Mouse (Mus musculus) lung, embryonic 14.5 days (tissue): ENCODE results near the gene Isy1. TPM values are rescaled to one million over a fixed set of nuclear protein-coding genes. Genes with fewer than 3 reads are reported as not detected.

Experiments
- ATAC-seq: fragments of 200-750 bp; cut with Nextera tagmentation; 2 replicates; pipeline ENCODE4 v1.8.0; 2017; ENCODE audit warnings: mild to moderate bottlenecking, moderate TSS enrichment, moderate library complexity; ENCODE audit not compliant: insufficient read depth
- DNase-seq: peaks from one replicate; pipeline ENCODE4 v3.0.0-alpha.2; 2015
- H3K27ac ChIP-seq: fragments of 300-500 bp; sonication (generic); 2 replicates; pipeline ENCODE4 v1.5.1; 2014; ENCODE audit warnings: low read depth, mild to moderate bottlenecking, moderate library complexity
- H3K27me3 ChIP-seq: fragments of 300-500 bp; sonication (generic); 2 replicates; pipeline ENCODE4 v1.6.1; 2014; ENCODE audit warnings: low read length, control low read depth; ENCODE audit not compliant: insufficient read depth
- H3K36me3 ChIP-seq: fragments of 300-500 bp; sonication (generic); 2 replicates; pipeline ENCODE4 v1.6.1; 2014; ENCODE audit warnings: control low read depth; ENCODE audit not compliant: insufficient read depth
- H3K4me1 ChIP-seq: fragments of 300-500 bp; sonication (generic); 2 replicates; pipeline ENCODE4 v1.6.1; 2014; ENCODE audit warnings: antibody characterized with exemption, control low read depth; ENCODE audit not compliant: insufficient read depth
- H3K4me2 ChIP-seq: fragments of 300-500 bp; sonication (generic); 2 replicates; pipeline ENCODE4 v1.6.1; 2014; ENCODE audit warnings: mild to moderate bottlenecking
- H3K4me3 ChIP-seq: fragments of 300-500 bp; sonication (generic); 2 replicates; pipeline ENCODE4 v1.5.1; 2014; ENCODE audit warnings: low read depth, low read length
- H3K9ac ChIP-seq: fragments of 300-500 bp; sonication (generic); 2 replicates; pipeline ENCODE4 v1.6.1; 2014
- H3K9me3 ChIP-seq: fragments of 300-500 bp; sonication (generic); 2 replicates; pipeline ENCODE4 v1.6.1; 2016; ENCODE audit warnings: low read depth, low read length, control low read depth
- CTCF ChIP-seq: IDR thresholded peaks from 2 replicates; pipeline ENCODE4 v1.5.1; 2016; ENCODE audit warnings: antibody characterized with exemption, low read depth
- WGBS: fragments of 180-500 bp; shearing (Covaris S2); extraction: QIAGEN DNeasy Blood & Tissue Kit; methylation state at CpG from one replicate; pipeline ENCODE4 v1.1.7; 2014; 5-methylcytosine and 5-hydroxymethylcytosine counted together
- polyA plus RNA-seq: library from polyadenylated mRNA; unstranded; fragments of >200 nt; fragmentation: Nextera tagmentation; extraction: Ambion mirVana; gene quantifications from 2 replicates; pipeline ENCODE4 v1.2.1, GENCODE M21; 2014

Isy1 gene
- polyA plus RNA-seq, 1 experiment from 2014 or later, result 50.8 TPM

- no peaks in the 10 kb centered on the region for H3K9me3 ChIP-seq
- no peaks in the 10 kb centered on the region for H3K27me3 ChIP-seq
- DNase-seq (peak; percentile 51), ATAC-seq (no peak; the same call in 1 of the 2 replicates)
- H3K4me1 ChIP-seq, result no peaks in the 10 kb centered on the region
- no peak overlapping the region for H3K9ac ChIP-seq
- no peak overlapping the region for H3K4me2 ChIP-seq
- WGBS, result 71% methylated on average over 13 of the region's 13 CpGs
- no peaks in the 10 kb centered on the region for H3K36me3 ChIP-seq
- no peak overlapping the region for H3K4me3 ChIP-seq
- no peak for TF ChIP-seq CTCF
- no peak overlapping the region for H3K27ac ChIP-seq
Observed at GRCm38 (mm10) chr6:87876068-87876643, 37.6 kb upstream of the Isy1 start.

- no peak overlapping the region for H3K4me3 ChIP-seq
- H3K4me2 ChIP-seq, result no peak overlapping the region
- no peak overlapping the region for H3K27ac ChIP-seq
- no peak for DNase-seq
- no peaks in the 10 kb centered on the region for H3K36me3 ChIP-seq
- no peak overlapping the region for H3K9ac ChIP-seq
- no peak for ATAC-seq
- H3K27me3 ChIP-seq, result no peaks in the 10 kb centered on the region
- no peaks in the 10 kb centered on the region for H3K4me1 ChIP-seq
- H3K9me3 ChIP-seq, result no peaks in the 10 kb centered on the region
- WGBS, result 71% methylated on average over 7 of the region's 7 CpGs
- no peak for TF ChIP-seq CTCF
Observed at GRCm38 (mm10) chr6:87875562-87875961, 37.0 kb upstream of the Isy1 start.

- H3K27ac ChIP-seq, result no peak overlapping the region
- no peaks in the 10 kb centered on the region for H3K4me1 ChIP-seq
- no peak overlapping the region for H3K4me3 ChIP-seq
- no peaks in the 10 kb centered on the region for H3K36me3 ChIP-seq
- no peak overlapping the region for H3K9ac ChIP-seq
- ATAC-seq (no peak), DNase-seq (no peak)
- no peak for TF ChIP-seq CTCF
- 66% methylated on average over 1 of the region's 1 CpGs for WGBS
- no peak overlapping the region for H3K4me2 ChIP-seq
- no peaks in the 10 kb centered on the region for H3K27me3 ChIP-seq
- no peaks in the 10 kb centered on the region for H3K9me3 ChIP-seq
Observed at GRCm38 (mm10) chr6:87875083-87875482, 36.5 kb upstream of the Isy1 start.

GRCm38 (mm10) chr6:87873963-87874362 lies 35.4 kb upstream of the Isy1 start:
- Histone ChIP-seq H3K27me3 (no peaks in the 10 kb centered on the region), H3K4me3 (no peak overlapping the region), H3K4me2 (no peak overlapping the region), H3K4me1 (no peaks in the 10 kb centered on the region), H3K9me3 (no peaks in the 10 kb centered on the region), H3K9ac (no peak overlapping the region), H3K27ac (no peak overlapping the region), H3K36me3 (no peaks in the 10 kb centered on the region)
- no peak for DNase-seq
- TF ChIP-seq CTCF, result peak; percentile 27
- ATAC-seq, result no peak
- 79% methylated on average over 2 of the region's 2 CpGs for whole genome bisulfite sequencing

GRCm38 (mm10) chr6:87873104-87873503 lies 34.5 kb upstream of the Isy1 start:
- Histone ChIP-seq H3K4me2 (no peak overlapping the region), H3K4me1 (no peaks in the 10 kb centered on the region), H3K27me3 (no peaks in the 10 kb centered on the region), H3K27ac (no peak overlapping the region), H3K4me3 (no peak overlapping the region), H3K9ac (no peak overlapping the region), H3K36me3 (no peaks in the 10 kb centered on the region), H3K9me3 (no peaks in the 10 kb centered on the region)
- ATAC-seq (no peak), DNase-seq (no peak)
- TF ChIP-seq CTCF, result no peak
- WGBS, result 50% methylated on average over 1 of the region's 1 CpGs

- no peak for TF ChIP-seq CTCF
- Histone ChIP-seq H3K4me2 (no peak overlapping the region), H3K9me3 (no peaks in the 10 kb centered on the region), H3K9ac (no peak overlapping the region), H3K27ac (no peak overlapping the region), H3K36me3 (no peaks in the 10 kb centered on the region), H3K4me1 (no peaks in the 10 kb centered on the region), H3K27me3 (no peaks in the 10 kb centered on the region), H3K4me3 (no peak overlapping the region)
- ATAC-seq, result no peak
- no peak for DNase-seq
- whole genome bisulfite sequencing, result 80% methylated on average over 7 of the region's 7 CpGs
Observed at GRCm38 (mm10) chr6:87871240-87871639, 32.6 kb upstream of the Isy1 start.

GRCm38 (mm10) chr6:87870440-87870839 lies 31.8 kb upstream of the Isy1 start:
- no peak overlapping the region for H3K27ac ChIP-seq
- DNase-seq (no peak), ATAC-seq (no peak)
- WGBS, result 20% methylated on average over 1 of the region's 1 CpGs
- no peak overlapping the region for H3K4me2 ChIP-seq
- no peak for TF ChIP-seq CTCF
- H3K27me3 ChIP-seq, result no peaks in the 10 kb centered on the region
- H3K9me3 ChIP-seq, result no peaks in the 10 kb centered on the region
- no peaks in the 10 kb centered on the region for H3K4me1 ChIP-seq
- H3K36me3 ChIP-seq, result no peaks in the 10 kb centered on the region
- no peak overlapping the region for H3K9ac ChIP-seq
- H3K4me3 ChIP-seq, result no peak overlapping the region
